Mouse (Mus musculus): ENCODE data around the gene Nkx1-2. TPM values are rescaled to one million over a fixed set of nuclear protein-coding genes. Genes with fewer than 3 reads are reported as not detected.
A peak's percentile ranks its signal among the peaks of the same experiment; 100 is the strongest.

Gene Nkx1-2
- polyA plus RNA-seq, 1 experiment from 2014 or later: 0.62 TPM

- Histone ChIP-seq H3K4me3 (peak overlapping the region; percentile 39), H3K4me2 (peak overlapping the region; percentile 67), H3K36me3 (no peaks in the 10 kb centered on the region), H3K9me3 (no peaks in the 10 kb centered on the region), H3K4me1 (replicated peaks) (peaks cover 43% of the 10 kb centered on the region), H3K27me3 (peaks cover 94% of the 10 kb centered on the region), H3K9ac (0 out of 2 replicates have a peak overlapping the region, but pooled peaks have one; percentile 43), H3K27ac (no peak overlapping the region)
- WGBS: 1% methylated on average over 9 of the region's 9 CpGs
- ATAC-seq (ENCODE audit: low FRiP score): no peak
Observed at GRCm38 (mm10) chr7:132600026-132600425, 589 bp upstream of the Nkx1-2 start.

- Histone ChIP-seq H3K4me1 (replicated peaks) (peaks cover 43% of the 10 kb centered on the region), H3K27ac (no peak overlapping the region), H3K27me3 (peaks cover 74% of the 10 kb centered on the region), H3K9ac (peak overlapping the region; percentile 65), H3K4me3 (peak overlapping the region; percentile 49), H3K36me3 (no peaks in the 10 kb centered on the region), H3K9me3 (no peaks in the 10 kb centered on the region), H3K4me2 (peak overlapping the region; percentile 91)
- WGBS: under 1% methylated on average over 60 of the region's 60 CpGs
- no peak for ATAC-seq (ENCODE audit: low FRiP score)
Observed at GRCm38 (mm10) chr7:132597251-132598041, 2.0 kb downstream of the Nkx1-2 start.

DNA sequence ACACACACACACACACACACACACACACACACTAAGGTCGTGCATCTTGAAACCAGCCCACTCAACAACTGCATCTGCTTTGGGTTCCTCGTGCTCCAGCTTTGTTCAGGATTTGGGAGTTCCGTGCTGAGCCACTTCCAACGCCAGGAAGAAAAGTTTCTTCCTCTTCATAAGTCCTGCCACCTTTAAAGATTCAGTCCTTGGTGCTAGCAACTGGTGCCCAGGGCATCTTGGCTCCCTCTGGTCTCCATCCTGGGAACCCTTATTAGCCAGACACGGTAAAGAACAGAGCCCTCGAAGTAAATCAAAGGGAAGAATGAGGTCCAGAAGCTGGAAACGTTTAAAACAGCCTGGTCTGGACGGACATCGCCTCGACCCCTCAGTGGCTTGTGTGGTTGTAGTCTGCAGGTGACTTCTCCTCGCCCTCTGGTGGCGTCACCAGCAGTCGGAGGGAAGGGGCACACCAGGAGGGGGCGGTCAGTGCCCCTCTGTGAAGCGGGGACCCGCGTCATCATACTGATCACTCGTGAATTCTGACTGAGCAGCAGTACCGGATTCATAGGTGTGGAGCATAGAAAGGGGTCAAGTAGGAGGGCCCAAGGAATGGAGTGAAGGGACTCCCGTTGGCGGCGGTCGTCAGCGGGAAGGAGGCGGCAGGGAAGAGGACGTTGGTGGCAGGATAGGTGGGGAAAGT lies 2.7 kb downstream of the Nkx1-2 start:
- Histone ChIP-seq H3K4me1 (replicated peaks) (peaks cover 43% of the 10 kb centered on the region), H3K4me2 (peak overlapping the region; percentile 91), H3K27ac (no peak overlapping the region), H3K4me3 (peak overlapping the region; percentile 49), H3K9ac (peak overlapping the region; percentile 65), H3K9me3 (no peaks in the 10 kb centered on the region), H3K36me3 (no peaks in the 10 kb centered on the region), H3K27me3 (peaks cover 67% of the 10 kb centered on the region)
- ATAC-seq (ENCODE audit: low FRiP score): no peak
- 11% methylated on average over 26 of the region's 26 CpGs for WGBS

DNA sequence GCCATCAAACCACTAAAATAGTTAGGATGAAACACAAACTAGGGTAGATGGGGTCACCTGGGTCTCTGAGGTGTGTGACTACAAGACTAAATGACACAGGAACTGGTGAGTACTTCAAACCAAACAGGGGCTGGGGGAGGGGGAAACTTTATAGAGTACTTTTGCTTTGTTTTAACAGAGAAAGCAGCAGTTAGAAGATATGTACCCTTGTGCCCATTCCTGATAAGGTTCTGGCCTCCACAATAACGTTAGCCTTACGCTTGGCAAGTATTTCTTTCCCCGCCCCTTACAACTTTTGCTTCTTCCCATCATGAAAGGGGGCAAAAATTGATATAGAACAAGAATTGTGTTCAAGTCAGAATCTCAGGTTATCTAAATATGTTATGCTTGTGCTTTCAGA lies 3.6 kb downstream of the Nkx1-2 start:
- 90% methylated on average over 3 of the region's 3 CpGs for WGBS
- no peaks in the 10 kb centered on the region for H3K9me3 ChIP-seq
- H3K4me2 ChIP-seq: no peak overlapping the region
- H3K27ac ChIP-seq: no peak overlapping the region
- no peak for ATAC-seq (ENCODE audit: low FRiP score)
- peaks cover 58% of the 10 kb centered on the region for H3K27me3 ChIP-seq
- H3K36me3 ChIP-seq: no peaks in the 10 kb centered on the region
- no peak overlapping the region for H3K4me3 ChIP-seq
- no peak overlapping the region for H3K9ac ChIP-seq
- peaks cover 41% of the 10 kb centered on the region for H3K4me1 ChIP-seq (replicated peaks)

DNA sequence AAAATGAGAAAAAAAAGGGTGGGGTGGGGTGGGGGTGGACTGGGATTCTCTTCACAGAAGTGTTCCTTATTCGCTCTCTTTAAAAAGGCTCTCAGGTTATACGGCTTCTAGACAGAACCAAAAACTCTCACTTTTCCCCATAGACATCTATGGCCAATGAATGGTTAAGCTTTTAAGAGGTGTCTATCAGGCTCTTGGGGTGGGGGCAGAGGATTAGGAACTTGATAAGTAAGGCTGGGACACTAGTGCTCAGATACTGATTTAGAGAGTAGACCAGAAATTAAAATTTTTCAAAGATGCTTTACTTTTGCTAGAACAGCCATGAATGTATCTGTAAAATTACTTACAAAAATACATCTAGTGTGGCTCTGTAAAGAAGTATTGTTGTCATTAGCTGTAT lies 5.1 kb downstream of the Nkx1-2 start:
- Histone ChIP-seq H3K4me1 (replicated peaks) (peaks cover 26% of the 10 kb centered on the region), H3K9me3 (no peaks in the 10 kb centered on the region), H3K36me3 (no peaks in the 10 kb centered on the region), H3K27me3 (peaks cover 46% of the 10 kb centered on the region), H3K4me2 (no peak overlapping the region), H3K9ac (no peak overlapping the region), H3K27ac (no peak overlapping the region), H3K4me3 (no peak overlapping the region)
- no peak for ATAC-seq (ENCODE audit: low FRiP score)
- 92% methylated on average over 2 of the region's 2 CpGs for WGBS

DNA sequence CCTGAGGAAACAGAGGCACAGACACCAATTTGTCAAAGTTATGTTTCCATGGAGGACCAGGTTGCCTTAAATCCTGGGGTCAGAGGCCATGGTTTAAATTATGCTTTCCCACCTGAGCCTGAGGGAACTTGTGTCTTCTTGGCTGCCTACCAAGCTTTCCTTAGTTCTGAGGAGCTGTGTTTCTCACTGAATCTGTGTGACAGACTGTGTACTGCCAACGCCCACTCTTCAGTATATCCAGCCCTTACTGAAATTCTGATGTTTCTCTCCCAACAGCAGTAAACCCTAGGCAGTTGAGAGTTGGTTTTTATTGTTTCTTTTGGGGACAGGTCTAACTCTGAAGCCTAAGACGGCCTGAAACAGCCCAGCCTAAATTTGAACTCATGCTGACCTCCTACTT lies 5.7 kb downstream of the Nkx1-2 start:
- no peak overlapping the region for H3K27ac ChIP-seq

DNA sequence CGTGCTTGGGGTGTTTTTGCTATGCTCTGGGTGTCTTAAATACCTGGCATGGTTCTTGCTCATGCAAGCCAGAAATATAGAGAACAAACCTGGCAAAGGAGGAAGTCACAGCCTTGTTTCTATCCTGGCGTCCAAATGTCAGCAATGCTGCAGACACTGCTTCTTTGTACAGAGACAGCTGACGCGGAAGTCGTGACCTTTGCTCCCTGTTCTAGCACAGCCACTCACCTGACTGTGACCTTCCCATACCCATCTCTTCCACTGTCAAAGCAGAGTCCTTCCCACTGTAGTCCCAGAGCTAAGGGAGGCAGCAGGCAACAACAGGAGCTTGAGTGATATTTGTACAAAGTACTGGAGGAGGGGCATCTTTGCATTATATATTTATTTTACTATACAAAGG lies 9.8 kb downstream of the Nkx1-2 start:
- no peaks in the 10 kb centered on the region for H3K9me3 ChIP-seq
- H3K4me1 ChIP-seq (replicated peaks): no peaks in the 10 kb centered on the region
- WGBS: 61% methylated on average over 5 of the region's 5 CpGs
- no peak for ATAC-seq (ENCODE audit: low FRiP score)
- peaks cover 3% of the 10 kb centered on the region; the same call in 1 of the 2 replicates for H3K27me3 ChIP-seq
- no peak overlapping the region for H3K9ac ChIP-seq
- H3K4me3 ChIP-seq: no peak overlapping the region
- no peak overlapping the region for H3K4me2 ChIP-seq
- no peaks in the 10 kb centered on the region for H3K36me3 ChIP-seq
- H3K27ac ChIP-seq: no peak overlapping the region

More for the DNA sequence above, 5.7 kb downstream of the Nkx1-2 start:
- H3K9ac ChIP-seq: no peak overlapping the region
- peaks cover 41% of the 10 kb centered on the region for H3K27me3 ChIP-seq
- H3K36me3 ChIP-seq: no peaks in the 10 kb centered on the region
- H3K4me3 ChIP-seq: no peak overlapping the region
- no peak for ATAC-seq (ENCODE audit: low FRiP score)
- 70% methylated on average over 2 of the region's 2 CpGs for WGBS
- H3K9me3 ChIP-seq: no peaks in the 10 kb centered on the region
- no peak overlapping the region for H3K4me2 ChIP-seq
- H3K4me1 ChIP-seq (replicated peaks): peaks cover 21% of the 10 kb centered on the region

DNA sequence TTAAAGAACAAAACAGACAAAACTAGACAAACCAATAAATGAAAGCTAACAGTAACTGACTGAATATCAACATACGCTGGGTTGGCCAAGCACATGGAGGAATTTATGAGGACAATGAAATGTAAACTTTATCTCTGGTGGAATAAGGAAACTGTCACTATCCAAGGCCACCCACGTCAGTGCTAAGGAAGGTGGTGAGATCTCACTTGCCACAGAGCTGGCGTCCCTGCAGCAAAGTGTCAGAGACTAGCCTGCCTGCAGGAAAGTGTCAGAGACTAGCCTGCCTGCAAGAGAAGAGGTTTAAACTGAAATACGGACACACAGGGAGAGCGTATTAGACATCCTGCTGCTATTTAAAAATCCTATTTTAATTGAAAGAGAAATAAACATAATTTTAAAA lies 12.3 kb downstream of the Nkx1-2 start:
- Histone ChIP-seq H3K4me2 (no peak overlapping the region), H3K9me3 (no peaks in the 10 kb centered on the region), H3K27ac (no peak overlapping the region), H3K27me3 (peaks cover 3% of the 10 kb centered on the region; the same call in 1 of the 2 replicates), H3K9ac (no peak overlapping the region), H3K36me3 (no peaks in the 10 kb centered on the region), H3K4me3 (no peak overlapping the region), H3K4me1 (replicated peaks) (no peaks in the 10 kb centered on the region)
- 71% methylated on average over 5 of the region's 5 CpGs for WGBS
- ATAC-seq (ENCODE audit: low FRiP score): no peak

GRCm38 (mm10) chr7:132585695-132586491 lies 13.5 kb downstream of the Nkx1-2 start:
- no peaks in the 10 kb centered on the region for H3K9me3 ChIP-seq
- no peak overlapping the region for H3K27ac ChIP-seq
- no peak for ATAC-seq (ENCODE audit: low FRiP score)
- no peaks in the 10 kb centered on the region for H3K4me1 ChIP-seq (replicated peaks)
- no peak overlapping the region for H3K9ac ChIP-seq
- H3K27me3 ChIP-seq: peaks cover 3% of the 10 kb centered on the region; the same call in 1 of the 2 replicates
- no peak overlapping the region for H3K4me3 ChIP-seq
- no peaks in the 10 kb centered on the region for H3K36me3 ChIP-seq
- WGBS: 72% methylated on average over 3 of the region's 3 CpGs
- H3K4me2 ChIP-seq: no peak overlapping the region

DNA sequence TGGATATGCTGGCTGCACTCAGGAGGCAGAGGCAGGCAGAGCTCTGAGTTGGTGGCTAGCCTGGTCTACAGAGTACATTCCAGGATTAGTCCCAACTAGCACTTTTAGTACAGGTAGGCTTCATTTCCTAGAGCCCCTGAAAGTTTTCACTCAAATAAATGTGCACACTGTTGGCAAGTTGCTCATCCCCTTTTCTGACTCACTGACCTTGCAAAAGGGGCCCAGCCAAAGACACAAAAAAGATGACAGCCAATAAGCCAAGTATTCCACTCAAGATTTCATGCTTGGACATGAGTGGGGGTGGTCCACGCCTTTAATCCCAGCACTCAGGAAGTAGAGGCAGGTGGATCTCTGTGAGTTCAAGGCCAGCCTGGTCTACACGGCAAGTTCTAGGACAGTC lies 18.0 kb downstream of the Nkx1-2 start:
- Histone ChIP-seq H3K4me2 (no peak overlapping the region), H3K36me3 (no peaks in the 10 kb centered on the region), H3K9me3 (no peaks in the 10 kb centered on the region), H3K4me3 (no peak overlapping the region), H3K27ac (no peak overlapping the region), H3K4me1 (replicated peaks) (no peaks in the 10 kb centered on the region; the same call in 1 of the 2 replicates), H3K9ac (no peak overlapping the region), H3K27me3 (peaks cover 19% of the 10 kb centered on the region)
- 88% methylated on average over 2 of the region's 2 CpGs for WGBS
- ATAC-seq (ENCODE audit: low FRiP score): no peak

DNA sequence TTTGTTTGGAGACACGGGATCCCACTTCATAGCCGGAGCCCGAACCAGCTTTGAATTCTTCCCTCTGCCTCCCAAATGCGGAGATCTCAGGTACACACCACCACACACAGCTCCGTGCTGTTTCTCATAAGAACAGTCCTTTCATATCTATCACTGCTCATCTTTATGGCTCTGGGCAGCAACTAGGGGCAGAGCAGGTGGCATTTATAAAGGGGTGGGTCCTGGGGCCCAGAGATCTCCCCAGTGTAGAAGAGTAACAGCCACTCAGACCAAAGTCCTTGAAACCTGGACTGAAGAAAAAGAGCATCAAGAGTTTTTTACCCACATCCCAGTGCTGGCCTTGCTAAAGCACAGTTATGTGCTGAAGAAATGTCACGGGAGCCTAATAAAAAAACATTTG lies 18.9 kb downstream of the Nkx1-2 start:
- Histone ChIP-seq H3K27ac (no peak overlapping the region), H3K4me3 (no peak overlapping the region), H3K9ac (no peak overlapping the region), H3K4me2 (no peak overlapping the region), H3K9me3 (no peaks in the 10 kb centered on the region), H3K36me3 (no peaks in the 10 kb centered on the region), H3K27me3 (peaks cover 19% of the 10 kb centered on the region), H3K4me1 (replicated peaks) (peaks cover 2% of the 10 kb centered on the region)
- ATAC-seq (ENCODE audit: low FRiP score): no peak
- 82% methylated on average over 6 of the region's 6 CpGs for WGBS

DNA sequence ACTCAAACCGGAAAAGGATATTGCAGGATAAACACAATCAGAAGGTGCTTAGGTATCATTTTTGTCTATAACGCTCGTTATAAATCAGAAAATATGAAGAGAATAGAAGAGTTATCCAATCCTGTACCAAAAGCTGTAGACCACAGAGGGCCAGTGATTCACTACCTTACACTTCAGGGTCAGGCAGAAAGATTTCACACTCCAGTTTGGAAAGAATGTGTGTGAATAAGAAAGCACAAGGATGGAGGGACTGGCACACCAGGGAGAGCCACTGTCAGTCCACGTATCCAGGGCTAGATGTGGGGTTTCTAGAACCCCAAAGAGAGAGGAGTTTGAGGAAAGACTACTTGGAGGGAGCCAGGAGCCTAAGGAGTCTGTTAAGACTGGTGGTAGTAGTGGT lies 22.5 kb downstream of the Nkx1-2 start:
- H3K9ac ChIP-seq: no peak overlapping the region
- no peak overlapping the region for H3K4me3 ChIP-seq
- peak overlapping the region; percentile 75 for H3K4me2 ChIP-seq
- ATAC-seq (ENCODE audit: low FRiP score): no peak
- H3K9me3 ChIP-seq: no peaks in the 10 kb centered on the region
- peaks cover 19% of the 10 kb centered on the region for H3K27me3 ChIP-seq
- H3K36me3 ChIP-seq: no peaks in the 10 kb centered on the region
- 60% methylated on average over 4 of the region's 4 CpGs for WGBS
- peaks cover 18% of the 10 kb centered on the region for H3K4me1 ChIP-seq (replicated peaks)
- H3K27ac ChIP-seq: no peak overlapping the region

All from hindbrain, embryonic 13.5 days (tissue).